8 mouse cellular contexts compared by ENCODE assay signal in genomic region chr11:23008824-23009200, GRCm38 (mm10). TPM values are rescaled to one million over a fixed set of nuclear protein-coding genes. Genes with fewer than 3 reads are reported as not detected.
DNase-seq lines count a peak whose midpoint lies in the region; ATAC-seq and TF ChIP-seq lines count a peak whose summit lies in the region.

No protein-coding gene starts in this region.

- no peak overlapping the region for H3ac ChIP-seq in myocyte (ENCODE audit: control insufficient read depth, insufficient read length)

- no peak overlapping the region; the same call in 1 of the 2 replicates for H3K27ac ChIP-seq in liver, embryonic 11.5 days (ENCODE audit: low read depth, low read length)
- H3K27ac ChIP-seq in embryonic facial prominence, embryonic 14.5 days (replicated peaks; ENCODE audit: low read depth, low read length): peak overlapping the region; percentile 84
- no peak overlapping the region for H3K27ac ChIP-seq in intestine, embryonic 15.5 days

- peak overlapping the region; percentile 86 for H3K4me2 ChIP-seq in liver, embryonic 11.5 days
- peak overlapping the region; percentile 70 for H3K4me2 ChIP-seq in embryonic facial prominence, embryonic 14.5 days (ENCODE audit: low read depth, low read length)
- peak overlapping the region; percentile 84 for H3K4me2 ChIP-seq in intestine, embryonic 15.5 days (replicated peaks)
- H3K4me2 ChIP-seq in myocyte (ENCODE audit: low read depth): peak overlapping the region; percentile 99

- DNase-seq in liver, embryonic 11.5 days (ENCODE audit: low spot score): no peak
- no peak for DNase-seq in liver
- no peak for DNase-seq in embryonic facial prominence, embryonic 14.5 days (ENCODE audit: low spot score)
- DNase-seq in urinary bladder, postnatal 4 days (ENCODE audit: low spot score in 2 of 2): no peak
- no peak for DNase-seq in adrenal gland, postnatal 10 days
- DNase-seq in cerebellum, adult 11 months: no peak

- peak overlapping the region; percentile 60 for H3K4me3 ChIP-seq in liver, embryonic 11.5 days (ENCODE audit: low read depth, low read length)
- H3K4me3 ChIP-seq in embryonic facial prominence, embryonic 14.5 days (ENCODE audit: low read depth, low read length): peak overlapping the region; percentile 66
- H3K4me3 ChIP-seq in intestine, embryonic 15.5 days (replicated peaks): peak overlapping the region; percentile 66
- H3K4me3 ChIP-seq in myocyte: peak overlapping the region; percentile 45

- H3K79me2 ChIP-seq in myocyte (ENCODE audit: control insufficient read depth, insufficient read depth): no peaks in the 10 kb centered on the region

- H3K4me1 ChIP-seq in liver, embryonic 11.5 days (replicated peaks; ENCODE audit: control insufficient read depth, insufficient read depth, low read length): peaks cover 4% of the 10 kb centered on the region
- 0 out of 2 replicates have a peak, but pooled peaks cover 5% of the 10 kb centered on the region for H3K4me1 ChIP-seq in embryonic facial prominence, embryonic 14.5 days (ENCODE audit: control insufficient read depth, insufficient read depth, low read length)
- H3K4me1 ChIP-seq in intestine, embryonic 15.5 days (replicated peaks): no peaks in the 10 kb centered on the region; the same call in 1 of the 2 replicates

- H3K9me3 ChIP-seq in liver, embryonic 11.5 days (ENCODE audit: control insufficient read depth, low read length): no peaks in the 10 kb centered on the region
- H3K9me3 ChIP-seq in embryonic facial prominence, embryonic 14.5 days (ENCODE audit: control insufficient read depth, low read length): no peaks in the 10 kb centered on the region
- H3K9me3 ChIP-seq in intestine, embryonic 15.5 days: no peaks in the 10 kb centered on the region

- no peak for ATAC-seq in liver, embryonic 11.5 days (replicated peaks; ENCODE audit: low FRiP score)
- no peak for ATAC-seq in embryonic facial prominence, embryonic 14.5 days (ENCODE audit: low read depth)
- no peak for ATAC-seq in intestine, embryonic 15.5 days

- 37% methylated on average over 4 of the region's 4 CpGs for WGBS in liver, embryonic 11.5 days
- 33% methylated on average over 4 of the region's 4 CpGs for WGBS in embryonic facial prominence, embryonic 14.5 days
- 29% methylated on average over 4 of the region's 4 CpGs for WGBS in intestine, embryonic 15.5 days

- H3K27me3 ChIP-seq in liver, embryonic 11.5 days (replicated peaks; ENCODE audit: control insufficient read depth, insufficient read depth, low read length): no peaks in the 10 kb centered on the region
- no peaks in the 10 kb centered on the region for H3K27me3 ChIP-seq in embryonic facial prominence, embryonic 14.5 days (replicated peaks; ENCODE audit: control insufficient read depth, insufficient read depth, low read length)
- H3K27me3 ChIP-seq in intestine, embryonic 15.5 days (replicated peaks): no peaks in the 10 kb centered on the region
- no peaks in the 10 kb centered on the region for H3K27me3 ChIP-seq in myocyte (ENCODE audit: control insufficient read depth, insufficient read depth, insufficient read length)

- peaks cover 6% of the 10 kb centered on the region for H3K36me3 ChIP-seq in liver, embryonic 11.5 days (ENCODE audit: control insufficient read depth, insufficient read depth, low read length)
- peaks cover 20% of the 10 kb centered on the region for H3K36me3 ChIP-seq in embryonic facial prominence, embryonic 14.5 days (ENCODE audit: control insufficient read depth, insufficient read depth, low read length)
- 0 out of 2 replicates have a peak, but pooled peaks cover 2% of the 10 kb centered on the region for H3K36me3 ChIP-seq in intestine, embryonic 15.5 days
- peaks cover 9% of the 10 kb centered on the region for H3K36me3 ChIP-seq in myocyte (ENCODE audit: control insufficient read depth, insufficient read depth)

- TF ChIP-seq POLR2A in myocyte (IDR thresholded peaks at IDR 0.05; ENCODE audit: insufficient read length, low read depth): no peak

- H3K9ac ChIP-seq in liver, embryonic 11.5 days (ENCODE audit: low read depth, low read length): peak overlapping the region; percentile 78
- H3K9ac ChIP-seq in embryonic facial prominence, embryonic 14.5 days (ENCODE audit: low read depth, low read length): peak overlapping the region; percentile 78
- no peak overlapping the region for H3K9ac ChIP-seq in intestine, embryonic 15.5 days

TF ChIP-seq in myocyte, 11 proteins besides CTCF, POLR2A, EP300 and RAD21:
- TF ChIP-seq USF1 (IDR thresholded peaks at IDR 0.05; ENCODE audit: low read depth): no peak
- no peak for TF ChIP-seq MYOG (IDR thresholded peaks at IDR 0.05; ENCODE audit: control insufficient read depth in 1 of 3, insufficient read depth in 1 of 3, insufficient read length in 2 of 3, low read depth in 2 of 3)
- TF ChIP-seq TCF3 (IDR thresholded peaks at IDR 0.05; ENCODE audit: insufficient read length, low read depth): no peak
- no peak for TF ChIP-seq E2F4 (IDR thresholded peaks at IDR 0.05; ENCODE audit: insufficient read depth)
- TF ChIP-seq REST (IDR thresholded peaks at IDR 0.05; ENCODE audit: insufficient read depth, insufficient read length): no peak
- no peak for TF ChIP-seq TCF12 (IDR thresholded peaks at IDR 0.05; ENCODE audit: insufficient read depth, poor library complexity, severe bottlenecking)
- TF ChIP-seq CEBPB (IDR thresholded peaks at IDR 0.05; ENCODE audit: insufficient read depth, poor library complexity, severe bottlenecking): no peak
- TF ChIP-seq MAX (IDR thresholded peaks at IDR 0.05; ENCODE audit: low read depth): no peak
- TF ChIP-seq SRF (IDR thresholded peaks at IDR 0.05; ENCODE audit: control insufficient read depth, insufficient read length, low read depth): no peak
- no peak for TF ChIP-seq POLR2AphosphoS2 (IDR thresholded peaks at IDR 0.05; ENCODE audit: insufficient read length, low read depth)
- no peak for TF ChIP-seq MYOD1 (IDR thresholded peaks at IDR 0.05; ENCODE audit: control insufficient read depth in 1 of 3, insufficient read length in 2 of 3, low read depth in 2 of 3)
TF ChIP-seq in myocyte: peak in this region for 0.

RNA-seq across cellular contexts. Expression of gene Fam161a, which starts 1.5 kb away (rescaled TPM):
- polyA plus RNA-seq in liver, embryonic 11.5 days (2014; fragmentation: Nextera tagmentation; extraction: Ambion mirVana): 1.1 and 1.9 TPM in 2 replicates
- 6.7 and 11.8 TPM in 2 replicates for polyA plus RNA-seq in embryonic facial prominence, embryonic 14.5 days (2014; fragmentation: Nextera tagmentation; extraction: Ambion mirVana)
- 1.5 and 1.8 TPM in 2 replicates for polyA plus RNA-seq in intestine, embryonic 15.5 days (2015; fragmentation: Nextera tagmentation; extraction: Ambion mirVana)
- polyA plus RNA-seq in myocyte (2012; fragmentation: generic; extraction: Trizol): 0.77 TPM
- 10 to 100 TPM; 16.2 to 28.9 TPM for total RNA-seq in adrenal gland, postnatal 10 days (2021)

RNA-seq across cellular contexts. Expression of gene Cct4, which starts 18.5 kb away (rescaled TPM):
- polyA plus RNA-seq in liver, embryonic 11.5 days (2014; fragmentation: Nextera tagmentation; extraction: Ambion mirVana): 399 and 436 TPM in 2 replicates
- polyA plus RNA-seq in embryonic facial prominence, embryonic 14.5 days (2014; fragmentation: Nextera tagmentation; extraction: Ambion mirVana): 267 and 291 TPM in 2 replicates
- 256 and 268 TPM in 2 replicates for polyA plus RNA-seq in intestine, embryonic 15.5 days (2015; fragmentation: Nextera tagmentation; extraction: Ambion mirVana)
- 187 TPM for polyA plus RNA-seq in myocyte (2012; fragmentation: generic; extraction: Trizol)
- 100 to 1,000 TPM; 175 to 185 TPM for total RNA-seq in adrenal gland, postnatal 10 days (2021)

RNA-seq across cellular contexts. Expression of gene Commd1, which starts 26.6 kb away (rescaled TPM):
- 331 and 333 TPM in 2 replicates for polyA plus RNA-seq in liver, embryonic 11.5 days (2014; fragmentation: Nextera tagmentation; extraction: Ambion mirVana)
- 374 and 376 TPM in 2 replicates for polyA plus RNA-seq in embryonic facial prominence, embryonic 14.5 days (2014; fragmentation: Nextera tagmentation; extraction: Ambion mirVana)
- 375 and 384 TPM in 2 replicates for polyA plus RNA-seq in intestine, embryonic 15.5 days (2015; fragmentation: Nextera tagmentation; extraction: Ambion mirVana)
- 174 TPM for polyA plus RNA-seq in myocyte (2012; fragmentation: generic; extraction: Trizol)
- total RNA-seq in adrenal gland, postnatal 10 days (2021): 100 to 1,000 TPM; 128 to 134 TPM

RNA-seq across cellular contexts. Expression of gene Gm28048, which starts 26.9 kb away (rescaled TPM):
- 17.7 and 20.0 TPM in 2 replicates for polyA plus RNA-seq in liver, embryonic 11.5 days (2014; fragmentation: Nextera tagmentation; extraction: Ambion mirVana)
- 13.6 and 15.0 TPM in 2 replicates for polyA plus RNA-seq in embryonic facial prominence, embryonic 14.5 days (2014; fragmentation: Nextera tagmentation; extraction: Ambion mirVana)
- polyA plus RNA-seq in intestine, embryonic 15.5 days (2015; fragmentation: Nextera tagmentation; extraction: Ambion mirVana): 13.1 and 16.2 TPM in 2 replicates
- 1.9 TPM for polyA plus RNA-seq in myocyte (2012; fragmentation: generic; extraction: Trizol)
- total RNA-seq in adrenal gland, postnatal 10 days (2021): 10 to 100 TPM; 27.1 to 33.0 TPM

RNA-seq across cellular contexts. Expression of gene Zrsr1, which starts 37.0 kb away (rescaled TPM):
- 1.7 and 2.1 TPM in 2 replicates for polyA plus RNA-seq in liver, embryonic 11.5 days (2014; fragmentation: Nextera tagmentation; extraction: Ambion mirVana)
- 3.5 and 3.8 TPM in 2 replicates for polyA plus RNA-seq in embryonic facial prominence, embryonic 14.5 days (2014; fragmentation: Nextera tagmentation; extraction: Ambion mirVana)
- polyA plus RNA-seq in intestine, embryonic 15.5 days (2015; fragmentation: Nextera tagmentation; extraction: Ambion mirVana): 2.4 and 2.9 TPM in 2 replicates
- 5.6 TPM for polyA plus RNA-seq in myocyte (2012; fragmentation: generic; extraction: Trizol)
- 10 to 100 TPM; 15.3 to 18.9 TPM for total RNA-seq in adrenal gland, postnatal 10 days (2021)
